Mouse (Mus musculus): ENCODE measurements around the gene Nudt22.

GRCm38 (mm10) chr19:6993011-6993770 lies 2.7 kb downstream of the Nudt22 start:
- TF ChIP-seq CTCF (IDR thresholded peaks at IDR 0.05; ENCODE audit: insufficient read depth, low read depth, low read length) (no peak), POLR2A (IDR thresholded peaks at IDR 0.05; ENCODE audit: insufficient read depth, low read depth, low read length) (no peak)
